Mouse (Mus musculus) intestine, embryonic 14.5 days (tissue): Measurements from ENCODE around the gene Kirrel3. TPM values are rescaled to one million over a fixed set of nuclear protein-coding genes. Genes with fewer than 3 reads are reported as not detected.
A peak's percentile ranks its signal among the peaks of the same experiment; 100 is the strongest.

Experiments
- ATAC-seq: fragments of 200-750 bp; cut with Nextera tagmentation; replicated peaks from 2 replicates; pipeline ENCODE4 v1.8.0; 2017; ENCODE audit warnings: low read depth, moderate number of reproducible peaks, moderate TSS enrichment, moderate library complexity; ENCODE audit not compliant: low FRiP score, low TSS enrichment
- DNase-seq: peaks from one replicate; pipeline ENCODE4 v3.0.0-alpha.2; 2018; ENCODE audit warnings: low spot score
- H3K27ac ChIP-seq: fragments of 300-500 bp; sonication (generic); 2 replicates; pipeline ENCODE4 v1.5.1; 2014; ENCODE audit warnings: low read depth, mild to moderate bottlenecking, control low read depth
- H3K27me3 ChIP-seq: fragments of 300-500 bp; sonication (generic); replicated peaks from 2 replicates; pipeline ENCODE4 v1.6.1; 2014; ENCODE audit warnings: low read length, control low read depth; ENCODE audit not compliant: control insufficient read depth, insufficient read depth
- H3K36me3 ChIP-seq: fragments of 300-500 bp; sonication (generic); 2 replicates; pipeline ENCODE4 v1.6.1; 2014; ENCODE audit warnings: low read length, control low read depth; ENCODE audit not compliant: control insufficient read depth, insufficient read depth
- H3K4me1 ChIP-seq: fragments of 300-500 bp; sonication (generic); replicated peaks from 2 replicates; pipeline ENCODE4 v1.6.1; 2014; ENCODE audit warnings: low read length, control low read depth, mixed read lengths; ENCODE audit not compliant: control insufficient read depth, insufficient read depth
- H3K4me2 ChIP-seq: fragments of 300-500 bp; sonication (generic); 2 replicates; pipeline ENCODE4 v1.6.1; 2014; ENCODE audit warnings: low read length
- H3K4me3 ChIP-seq: fragments of 300-500 bp; sonication (generic); 2 replicates; pipeline ENCODE4 v1.5.1; 2014; ENCODE audit warnings: low read depth, low read length, control low read depth, mixed read lengths
- H3K9ac ChIP-seq: fragments of 300-500 bp; sonication (generic); 2 replicates; pipeline ENCODE4 v1.6.1; 2014; ENCODE audit warnings: mild to moderate bottlenecking, low read length
- H3K9me3 ChIP-seq: fragments of 300-500 bp; sonication (generic); 2 replicates; pipeline ENCODE4 v1.6.1; 2016; ENCODE audit warnings: low read length, control low read depth; ENCODE audit not compliant: control insufficient read depth
- WGBS: fragments of 180-500 bp; shearing (Covaris S2); extraction: QIAGEN DNeasy Blood & Tissue Kit; methylation state at CpG from one replicate; pipeline ENCODE4 v1.1.7; 2014; 5-methylcytosine and 5-hydroxymethylcytosine counted together
- polyA plus RNA-seq: library from polyadenylated mRNA; unstranded; fragments of >200 nt; fragmentation: Nextera tagmentation; extraction: Ambion mirVana; gene quantifications from 2 replicates; pipeline ENCODE4 v1.2.1, GENCODE M21; 2014

The Kirrel3 gene
- polyA plus RNA-seq, 1 experiment from 2014 or later: 3.2 TPM

GRCm38 (mm10) chr9:35026311-35026710 is 540.6 kb downstream of the Kirrel3 start:
- Histone ChIP-seq H3K27me3 (peaks cover 10% of the 10 kb centered on the region; the same call in 1 of the 2 replicates), H3K36me3 (no peaks in the 10 kb centered on the region), H3K9ac (no peak overlapping the region), H3K27ac (no peak overlapping the region), H3K4me3 (no peak overlapping the region), H3K4me2 (no peak overlapping the region), H3K9me3 (no peaks in the 10 kb centered on the region), H3K4me1 (peaks cover 3% of the 10 kb centered on the region; the same call in 1 of the 2 replicates)
- ATAC-seq (no peak), DNase-seq (no peak)
- WGBS: 87% methylated on average over 6 of the region's 6 CpGs

- Histone ChIP-seq H3K4me1 (peaks cover 3% of the 10 kb centered on the region; the same call in 1 of the 2 replicates), H3K36me3 (no peaks in the 10 kb centered on the region), H3K4me3 (no peak overlapping the region), H3K27me3 (peaks cover 10% of the 10 kb centered on the region; the same call in 1 of the 2 replicates), H3K27ac (no peak overlapping the region), H3K4me2 (no peak overlapping the region), H3K9me3 (no peaks in the 10 kb centered on the region), H3K9ac (no peak overlapping the region)
- ATAC-seq (no peak), DNase-seq (no peak)
- WGBS: 55% methylated on average over 6 of the region's 6 CpGs
Measured at GRCm38 (mm10) chr9:35026897-35027311, 541.2 kb downstream of the Kirrel3 start.

DNA sequence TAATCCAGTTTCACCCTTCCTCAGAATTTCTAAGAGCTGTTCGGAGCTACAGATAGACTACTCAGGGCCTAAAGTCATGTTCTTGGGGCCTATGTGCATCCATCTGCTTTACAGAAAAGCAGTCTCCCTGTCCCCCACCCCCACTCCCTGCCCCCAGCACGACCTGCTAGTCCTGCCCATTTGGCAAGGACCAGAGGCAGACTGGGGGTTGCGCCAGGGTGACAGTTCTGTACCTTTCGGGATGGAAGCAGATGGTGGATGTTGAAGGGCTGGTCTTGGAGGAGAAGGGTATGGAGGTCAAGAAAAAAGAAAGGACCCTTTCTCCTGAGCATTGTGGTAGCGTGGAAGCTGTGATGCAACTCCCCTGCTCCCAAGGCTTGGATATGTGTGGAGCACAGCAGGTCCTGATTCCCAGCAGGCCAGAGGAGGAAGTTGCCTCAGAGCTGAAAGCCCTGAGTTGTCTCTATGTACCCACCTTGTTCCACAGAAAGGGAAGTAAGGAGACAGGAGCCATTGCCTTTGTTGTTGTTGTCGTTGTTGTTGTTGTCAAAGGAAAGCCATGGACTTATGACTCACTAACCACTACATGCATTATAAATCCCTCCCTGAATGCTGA is 541.8 kb downstream of the Kirrel3 start:
- no peak overlapping the region for H3K27ac ChIP-seq
- H3K4me3 ChIP-seq: no peak overlapping the region
- WGBS: 78% methylated on average over 6 of the region's 6 CpGs
- no peaks in the 10 kb centered on the region for H3K36me3 ChIP-seq
- no peaks in the 10 kb centered on the region for H3K9me3 ChIP-seq
- ATAC-seq: no peak
- H3K4me1 ChIP-seq: peaks cover 3% of the 10 kb centered on the region; the same call in 1 of the 2 replicates
- no peak overlapping the region for H3K4me2 ChIP-seq
- peaks cover 10% of the 10 kb centered on the region; the same call in 1 of the 2 replicates for H3K27me3 ChIP-seq
- H3K9ac ChIP-seq: no peak overlapping the region
- DNase-seq: no peak

- DNase-seq: no peak
- no peaks in the 10 kb centered on the region for H3K4me1 ChIP-seq
- no peaks in the 10 kb centered on the region; the same call in 1 of the 2 replicates for H3K27me3 ChIP-seq
- no peak overlapping the region for H3K9ac ChIP-seq
- H3K9me3 ChIP-seq: no peaks in the 10 kb centered on the region
- H3K4me2 ChIP-seq: no peak overlapping the region
- H3K27ac ChIP-seq: no peak overlapping the region
- ATAC-seq: no peak
- H3K4me3 ChIP-seq: no peak overlapping the region
- no peaks in the 10 kb centered on the region for H3K36me3 ChIP-seq
- WGBS: 68% methylated on average over 5 of the region's 5 CpGs
Measured at GRCm38 (mm10) chr9:35030823-35031222, 545.1 kb downstream of the Kirrel3 start.

GRCm38 (mm10) chr9:35032457-35032856 is 546.8 kb downstream of the Kirrel3 start:
- no peak overlapping the region for H3K4me3 ChIP-seq
- no peaks in the 10 kb centered on the region for H3K27me3 ChIP-seq
- 0 out of 2 replicates have a peak, but pooled peaks cover 3% of the 10 kb centered on the region for H3K9me3 ChIP-seq
- ATAC-seq (no peak), DNase-seq (no peak)
- H3K4me1 ChIP-seq: no peaks in the 10 kb centered on the region
- H3K9ac ChIP-seq: no peak overlapping the region
- WGBS: 80% methylated on average over 6 of the region's 6 CpGs
- H3K4me2 ChIP-seq: no peak overlapping the region
- H3K36me3 ChIP-seq: no peaks in the 10 kb centered on the region
- no peak overlapping the region for H3K27ac ChIP-seq

GRCm38 (mm10) chr9:35035074-35035473 is 549.4 kb downstream of the Kirrel3 start:
- no peak for ATAC-seq
- 42% methylated on average over 14 of the region's 14 CpGs for WGBS

DNA sequence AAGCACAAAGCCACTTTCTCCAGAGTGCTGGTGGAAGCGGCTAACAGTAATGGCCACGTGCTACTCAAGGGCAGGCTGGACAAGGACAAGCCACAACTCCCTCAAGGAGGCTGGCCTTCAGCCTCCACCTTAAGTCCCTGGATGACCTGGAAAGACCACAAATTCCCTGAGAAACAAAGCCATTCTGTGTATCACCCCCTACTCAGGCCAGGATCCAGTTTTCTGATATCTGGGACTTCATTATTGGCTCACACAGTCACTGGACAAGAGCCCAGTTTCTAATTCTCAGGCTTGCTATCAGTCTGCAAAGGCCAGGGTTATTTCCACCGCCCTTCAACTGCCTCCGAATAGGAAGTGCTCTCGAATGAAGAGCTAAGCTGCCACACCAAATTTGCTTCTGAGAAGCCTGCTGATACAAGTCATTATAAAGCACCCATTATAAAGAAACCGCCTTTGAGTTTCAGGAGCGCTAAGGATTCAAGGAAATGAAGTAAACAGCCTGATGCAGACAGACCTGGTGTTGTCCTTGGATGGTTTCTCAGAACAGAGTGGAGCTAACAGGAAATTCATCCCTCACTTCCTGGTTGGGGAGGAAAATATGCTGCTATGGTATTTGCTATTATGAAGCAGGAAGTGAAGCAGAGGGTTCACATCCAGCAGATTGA is 553.4 kb downstream of the Kirrel3 start:
- no peak for DNase-seq
- no peaks in the 10 kb centered on the region for H3K27me3 ChIP-seq
- ATAC-seq: no peak
- H3K27ac ChIP-seq: peak overlapping the region; percentile 3; the same call in 1 of the 2 replicates
- 73% methylated on average over 7 of the region's 7 CpGs for WGBS
- no peak overlapping the region for H3K4me3 ChIP-seq
- H3K4me2 ChIP-seq: no peak overlapping the region
- 0 out of 2 replicates have a peak, but pooled peaks cover 3% of the 10 kb centered on the region for H3K9me3 ChIP-seq
- H3K36me3 ChIP-seq: no peaks in the 10 kb centered on the region
- H3K4me1 ChIP-seq: peaks cover under 1% of the 10 kb centered on the region; the same call in 1 of the 2 replicates
- H3K9ac ChIP-seq: no peak overlapping the region

More at GRCm38 (mm10) chr9:35035074-35035473, 549.4 kb downstream of the Kirrel3 start:
- no peaks in the 10 kb centered on the region for H3K27me3 ChIP-seq
- no peak overlapping the region for H3K27ac ChIP-seq
- no peaks in the 10 kb centered on the region for H3K4me1 ChIP-seq
- H3K9me3 ChIP-seq: 0 out of 2 replicates have a peak, but pooled peaks cover 3% of the 10 kb centered on the region
- H3K9ac ChIP-seq: no peak overlapping the region
- no peak overlapping the region for H3K4me2 ChIP-seq
- no peak overlapping the region for H3K4me3 ChIP-seq
- H3K36me3 ChIP-seq: no peaks in the 10 kb centered on the region
- no peak for DNase-seq

DNA sequence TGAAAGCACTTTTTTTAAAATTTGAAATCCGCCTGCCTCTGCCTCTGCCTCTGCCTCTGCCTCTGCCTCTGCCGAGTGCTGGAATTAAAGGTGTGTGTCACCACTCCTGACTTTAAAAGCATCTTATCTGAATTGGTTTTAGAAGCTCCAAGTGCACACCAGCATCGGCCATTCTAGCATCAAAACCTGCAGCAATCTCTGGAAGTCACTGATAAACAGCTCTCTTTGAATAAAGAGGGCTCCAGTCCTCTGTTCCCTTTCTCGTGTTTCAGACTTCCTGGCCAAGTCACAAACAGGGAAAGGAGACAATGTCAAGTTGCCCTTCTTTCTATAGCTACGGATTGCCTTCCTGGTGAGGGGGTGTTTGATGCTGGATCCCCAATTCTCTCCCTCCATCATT is 554.2 kb downstream of the Kirrel3 start:
- DNase-seq (no peak), ATAC-seq (no peak)
- Histone ChIP-seq H3K27ac (no peak overlapping the region), H3K9me3 (0 out of 2 replicates have a peak, but pooled peaks cover 3% of the 10 kb centered on the region), H3K4me1 (peaks cover 9% of the 10 kb centered on the region), H3K4me3 (no peak overlapping the region), H3K36me3 (no peaks in the 10 kb centered on the region), H3K4me2 (no peak overlapping the region), H3K27me3 (no peaks in the 10 kb centered on the region), H3K9ac (no peak overlapping the region)
- WGBS: 61% methylated on average over 5 of the region's 5 CpGs
